30 mouse cellular contexts compared by ENCODE assay signal in the genomic region with DNA sequence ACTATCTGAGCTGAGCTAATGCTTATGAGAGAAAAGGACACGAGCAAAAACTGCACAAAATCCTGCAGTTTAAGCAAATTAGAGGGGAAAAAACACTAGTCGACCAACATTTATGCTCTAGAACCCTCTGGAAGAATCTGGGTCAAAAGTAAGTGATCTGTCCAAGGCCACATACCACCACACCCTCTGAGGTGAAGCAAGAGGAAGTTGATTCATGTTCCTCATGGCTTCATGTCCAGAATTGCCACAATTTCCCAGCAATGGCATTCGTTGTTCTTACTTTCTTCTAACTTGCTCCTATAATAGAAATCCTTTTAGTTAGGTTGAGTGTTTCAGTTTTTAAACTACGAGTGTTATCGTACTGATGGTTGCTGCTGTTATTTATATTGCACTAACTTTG. TPM values are rescaled to one million over a fixed set of nuclear protein-coding genes. Genes with fewer than 3 reads are reported as not detected.
A peak's percentile ranks its signal among the peaks of the same experiment; 100 is the strongest.
DNase-seq lines count a peak whose midpoint lies in the region; ATAC-seq and TF ChIP-seq lines count a peak whose summit lies in the region.
"Had no signal": no experiment of that assay in that cellular context is flagged by ENCODE, and none has a peak within 500 bp of the region (broad histone marks: within the 10 kb centered on the region; RNA-seq: fewer than 3 reads in every experiment).

No protein-coding gene starts in this region.

- no peaks in the 10 kb centered on the region for H3K27me3 ChIP-seq in liver, postnatal 0 days (ENCODE audit: insufficient read depth, low read length)
- H3K27me3 ChIP-seq in midbrain, embryonic 10.5 days (ENCODE audit: low read depth, poor library complexity, severe bottlenecking), result no peaks in the 10 kb centered on the region
- H3K27me3 ChIP-seq in hindbrain, postnatal 0 days (ENCODE audit: insufficient read depth, low read length), result no peaks in the 10 kb centered on the region
- H3K27me3 ChIP-seq: CH12.LX; embryonic facial prominence, embryonic 13.5 days; hindbrain, embryonic 13.5 days; kidney, embryonic 15.5 days; liver, embryonic 15.5 days; midbrain, embryonic 15.5 days; neural tube, embryonic 12.5 days; Patski had no signal

- H3K27ac ChIP-seq in liver, postnatal 0 days (ENCODE audit: low read depth), result no peak overlapping the region
- H3K27ac ChIP-seq in midbrain, embryonic 10.5 days (replicated peaks), result no peak overlapping the region
- no peak overlapping the region for H3K27ac ChIP-seq in hindbrain, postnatal 0 days
- H3K27ac ChIP-seq: embryonic facial prominence, embryonic 13.5 days; heart, embryonic 10.5 days; hindbrain, embryonic 13.5 days; kidney, embryonic 15.5 days; liver, embryonic 15.5 days; midbrain, embryonic 15.5 days; neural tube, embryonic 12.5 days had no signal

- ATAC-seq in liver, postnatal 0 days, result peak; percentile 50; the same call in 1 of the 2 replicates
- peak; percentile 78 for ATAC-seq in common myeloid progenitor, adult 5-6 weeks (replicated peaks; ENCODE audit: low read depth, poor library complexity, severe bottlenecking)
- peak; percentile 84 for ATAC-seq in monocyte, adult 5-6 weeks (replicated peaks; ENCODE audit: insufficient number of reproducible peaks, low FRiP score, low TSS enrichment, poor library complexity, severe bottlenecking)
- no peak for ATAC-seq in CD4-positive, CD25-positive, alpha-beta regulatory T cell, adult 4 months
- no peak for ATAC-seq in hindbrain, postnatal 0 days
- ATAC-seq: forebrain, postnatal 0 days; midbrain, embryonic 15.5 days; Patski had no signal

- no peaks in the 10 kb centered on the region for H3K36me3 ChIP-seq in liver, postnatal 0 days (replicated peaks; ENCODE audit: insufficient read depth, low read length)
- no peaks in the 10 kb centered on the region for H3K36me3 ChIP-seq in midbrain, embryonic 10.5 days
- no peaks in the 10 kb centered on the region for H3K36me3 ChIP-seq in hindbrain, postnatal 0 days (ENCODE audit: insufficient read depth, low read length)
- H3K36me3 ChIP-seq: embryonic facial prominence, embryonic 13.5 days; heart, embryonic 10.5 days; hindbrain, embryonic 13.5 days; kidney, embryonic 15.5 days; liver, embryonic 15.5 days; midbrain, embryonic 15.5 days; neural tube, embryonic 12.5 days had no signal

- DNase-seq in liver, postnatal 0 days, result no peak
- DNase-seq in liver (no peak), 416B (ENCODE audit: low read depth) (peak; percentile 88)
- no peak for DNase-seq in midbrain, embryonic 10.5 days (ENCODE audit: low spot score)
- no peak for DNase-seq in hindbrain, postnatal 0 days (ENCODE audit: low spot score)
- DNase-seq: adrenal gland, postnatal 14 days; cerebellum, adult 11 months; cerebellum, adult 9-10 months; cerebellum, postnatal 36 days; forebrain, postnatal 0 days; heart, postnatal 36 days; kidney, adult 18-20 months; kidney, postnatal 25 days had no signal

- H3K4me3 ChIP-seq in liver, postnatal 0 days (ENCODE audit: low read depth, low read length), result no peak overlapping the region
- H3K4me3 ChIP-seq in midbrain, embryonic 10.5 days, result no peak overlapping the region
- no peak overlapping the region for H3K4me3 ChIP-seq in hindbrain, postnatal 0 days (ENCODE audit: low read length)
- H3K4me3 ChIP-seq: embryonic facial prominence, embryonic 13.5 days; erythroblast, embryonic 14.5 days; heart, embryonic 10.5 days; hindbrain, embryonic 13.5 days; kidney, embryonic 15.5 days; liver, embryonic 15.5 days; midbrain, embryonic 15.5 days; neural tube, embryonic 12.5 days had no signal

- H3K9me3 ChIP-seq in liver, postnatal 0 days (ENCODE audit: low read length), result no peaks in the 10 kb centered on the region
- H3K9me3 ChIP-seq in midbrain, embryonic 10.5 days (replicated peaks), result no peaks in the 10 kb centered on the region
- H3K9me3 ChIP-seq in hindbrain, postnatal 0 days (ENCODE audit: low read length), result no peaks in the 10 kb centered on the region
- H3K9me3 ChIP-seq: embryonic facial prominence, embryonic 13.5 days; heart, embryonic 10.5 days; hindbrain, embryonic 13.5 days; kidney, embryonic 15.5 days; liver, embryonic 15.5 days; midbrain, embryonic 15.5 days; neural tube, embryonic 12.5 days had no signal

- no peak for TF ChIP-seq CTCF in liver, postnatal 0 days (IDR thresholded peaks at IDR 0.05; ENCODE audit: low read depth)
- TF ChIP-seq CTCF in hindbrain, postnatal 0 days (IDR thresholded peaks at IDR 0.05; ENCODE audit: low read depth), result no peak

- WGBS in liver, postnatal 0 days (ENCODE audit: insufficient replicate concordance), result 54% methylated on average over 5 of the region's 5 CpGs
- 84% methylated on average over 5 of the region's 5 CpGs for WGBS in midbrain, embryonic 10.5 days
- WGBS in hindbrain, postnatal 0 days, result 87% methylated on average over 5 of the region's 5 CpGs

- H3K4me2 ChIP-seq in liver, postnatal 0 days (ENCODE audit: low read depth, low read length), result no peak overlapping the region
- H3K4me2 ChIP-seq in hindbrain, postnatal 0 days (ENCODE audit: low read depth, low read length), result no peak overlapping the region
- H3K4me2 ChIP-seq: embryonic facial prominence, embryonic 13.5 days; hindbrain, embryonic 13.5 days; kidney, embryonic 15.5 days; liver, embryonic 15.5 days; midbrain, embryonic 15.5 days; neural tube, embryonic 12.5 days had no signal

- TF ChIP-seq EP300 in liver, postnatal 0 days (IDR thresholded peaks at IDR 0.05; ENCODE audit: low read depth), result peak; percentile 78

- H3K4me1 ChIP-seq in liver, postnatal 0 days (ENCODE audit: insufficient read depth), result peaks cover 4% of the 10 kb centered on the region; the same call in 1 of the 2 replicates
- H3K4me1 ChIP-seq in midbrain, embryonic 10.5 days, result peaks cover 5% of the 10 kb centered on the region; the same call in 1 of the 2 replicates
- no peaks in the 10 kb centered on the region for H3K4me1 ChIP-seq in hindbrain, postnatal 0 days (ENCODE audit: insufficient read depth, low read length)
- H3K4me1 ChIP-seq: embryonic facial prominence, embryonic 13.5 days; heart, embryonic 10.5 days; hindbrain, embryonic 13.5 days; kidney, embryonic 15.5 days; midbrain, embryonic 15.5 days; neural tube, embryonic 12.5 days had no signal

- no peak overlapping the region for H3K9ac ChIP-seq in liver, postnatal 0 days (replicated peaks)
- no peak overlapping the region for H3K9ac ChIP-seq in hindbrain, postnatal 0 days (replicated peaks; ENCODE audit: low read length)
- H3K9ac ChIP-seq: embryonic facial prominence, embryonic 13.5 days; forebrain, postnatal 0 days; hindbrain, embryonic 13.5 days; kidney, embryonic 15.5 days; liver, embryonic 15.5 days; midbrain, embryonic 15.5 days; neural tube, embryonic 12.5 days had no signal

RNA-seq across cellular contexts. Expression of gene Bst1, which starts 19.2 kb away (rescaled TPM):
- polyA plus RNA-seq in liver, postnatal 0 days (2015; fragmentation: Nextera tagmentation; extraction: Ambion mirVana), result 3.1 TPM in 2 replicates
- total RNA-seq in common myeloid progenitor, adult 5-6 weeks (2017), result not detected in 2 replicates
- total RNA-seq in monocyte, adult 5-6 weeks (2017), result 3.8 to 8.0 TPM (median 3.8 TPM) in 3 replicates
- polyA plus RNA-seq in midbrain, embryonic 10.5 days (2016; fragmentation: Nextera tagmentation; extraction: Ambion mirVana), result not detected in 2 replicates
- not detected for polyA plus RNA-seq in CD4-positive, CD25-positive, alpha-beta regulatory T cell, adult 4 months (2017; shearing (Covaris generic))
- total RNA-seq in hindbrain, postnatal 0 days (2014; rRNA removed), result 0.11 TPM in 1 of 2 replicates, not detected in the other
- 0.15 TPM in 1 of 2 replicates, not detected in the other for polyA plus RNA-seq in hindbrain, postnatal 0 days (2015; fragmentation: Nextera tagmentation; extraction: Ambion mirVana)
- total RNA-seq: gastrocnemius, adult 8-10 months; left cerebral cortex, adult 18-20 months had no signal
- polyA plus RNA-seq: embryonic facial prominence, embryonic 13.5 days; erythroblast, embryonic 14.5 days; forebrain, embryonic 11.5 days; hindbrain, embryonic 13.5 days; limb, embryonic 11.5 days; midbrain, embryonic 15.5 days; neural tube, embryonic 12.5 days had no signal

RNA-seq across cellular contexts. Expression of gene Fbxl5, which starts 21.9 kb away (rescaled TPM):
- 15.9 and 16.5 TPM in 2 replicates for polyA plus RNA-seq in liver, postnatal 0 days (2015; fragmentation: Nextera tagmentation; extraction: Ambion mirVana)
- total RNA-seq in common myeloid progenitor, adult 5-6 weeks (2017), result 50.0 and 55.5 TPM in 2 replicates
- total RNA-seq in monocyte, adult 5-6 weeks (2017), result 126 to 151 TPM (median 147 TPM) in 3 replicates
- 57.4 and 62.4 TPM in 2 replicates for polyA plus RNA-seq in midbrain, embryonic 10.5 days (2016; fragmentation: Nextera tagmentation; extraction: Ambion mirVana)
- 10 to 100 TPM; 53.9 to 59.6 TPM for polyA plus RNA-seq in CD4-positive, CD25-positive, alpha-beta regulatory T cell, adult 4 months (2017; shearing (Covaris generic))
- 79.3 and 88.1 TPM in 2 replicates for total RNA-seq in hindbrain, postnatal 0 days (2014; rRNA removed)
- 74.2 and 74.7 TPM in 2 replicates for polyA plus RNA-seq in hindbrain, postnatal 0 days (2015; fragmentation: Nextera tagmentation; extraction: Ambion mirVana)

Comparison
In these comparisons a context has a peak if more than half of its experiments do, and no peak if none do; other contexts are left out.
1. ATAC-seq: peak in liver, postnatal 0 days (single experiment), common myeloid progenitor, adult 5-6 weeks (single experiment) and monocyte, adult 5-6 weeks (single experiment); none in CD4-positive, CD25-positive, alpha-beta regulatory T cell, adult 4 months (single experiment) and hindbrain, postnatal 0 days (single experiment).